Mouse (Mus musculus): ENCODE results near the gene 2810459M11Rik.

GRCm38 (mm10) chr1:86040817-86041216, 4.8 kb upstream of the 2810459M11Rik start:
- TF ChIP-seq CTCF (IDR thresholded peaks at IDR 0.05; ENCODE audit: low read depth) (no peak), EP300 (optimal IDR thresholded peaks at IDR 0.05) (no peak)

All from stomach, postnatal 0 days (tissue).